Mouse (Mus musculus): ENCODE measurements around the gene Mxi1.
"Not testable (repeated sequence)": the region's sequence is repeated elsewhere in the genome, so short reads cannot be mapped to it uniquely, and the experiment has no call there.

Mxi1 gene

DNA sequence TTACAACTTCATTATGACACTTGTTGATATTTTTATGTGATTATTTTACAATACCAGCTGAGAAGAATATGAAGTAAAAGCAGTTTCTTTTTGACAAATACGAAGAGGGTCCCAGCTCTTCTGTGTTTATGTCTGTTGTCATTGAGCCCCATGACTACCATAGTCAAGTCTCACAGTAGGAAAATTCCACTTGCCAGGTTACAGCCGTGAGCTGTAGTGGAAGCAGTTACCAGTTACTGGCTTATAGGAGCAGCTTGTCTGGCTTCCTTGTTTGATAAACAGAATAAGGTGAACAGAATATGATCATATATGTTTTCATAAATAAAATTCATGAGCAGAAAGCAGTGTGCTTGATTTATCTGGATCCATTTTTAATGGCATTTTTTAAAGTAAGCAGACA lies 54.2 kb downstream of the Mxi1 start:
- no peak for DNase-seq (ENCODE audit: inconsistent ontology term)

DNA sequence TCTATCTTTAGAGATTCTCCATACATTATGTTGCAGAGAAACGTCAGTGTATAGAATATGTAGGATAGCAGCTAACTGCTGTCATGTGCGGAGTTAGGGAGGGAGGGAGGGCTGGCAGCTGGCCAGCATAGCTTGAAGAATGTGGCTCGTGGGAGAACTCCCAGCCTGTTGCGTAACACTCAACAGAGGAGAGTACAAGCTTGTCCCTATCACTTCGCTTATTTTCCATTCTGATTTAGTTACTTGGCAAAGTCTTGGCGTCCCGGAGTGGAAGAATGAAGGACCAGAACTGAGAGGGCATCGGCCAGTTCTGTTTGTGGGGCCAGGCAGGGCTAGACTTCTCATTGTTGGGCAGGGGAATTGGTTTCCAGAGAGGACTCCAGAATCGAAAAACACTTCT lies 54.6 kb downstream of the Mxi1 start:
- peak; percentile 92 for DNase-seq (ENCODE audit: inconsistent ontology term)

DNA sequence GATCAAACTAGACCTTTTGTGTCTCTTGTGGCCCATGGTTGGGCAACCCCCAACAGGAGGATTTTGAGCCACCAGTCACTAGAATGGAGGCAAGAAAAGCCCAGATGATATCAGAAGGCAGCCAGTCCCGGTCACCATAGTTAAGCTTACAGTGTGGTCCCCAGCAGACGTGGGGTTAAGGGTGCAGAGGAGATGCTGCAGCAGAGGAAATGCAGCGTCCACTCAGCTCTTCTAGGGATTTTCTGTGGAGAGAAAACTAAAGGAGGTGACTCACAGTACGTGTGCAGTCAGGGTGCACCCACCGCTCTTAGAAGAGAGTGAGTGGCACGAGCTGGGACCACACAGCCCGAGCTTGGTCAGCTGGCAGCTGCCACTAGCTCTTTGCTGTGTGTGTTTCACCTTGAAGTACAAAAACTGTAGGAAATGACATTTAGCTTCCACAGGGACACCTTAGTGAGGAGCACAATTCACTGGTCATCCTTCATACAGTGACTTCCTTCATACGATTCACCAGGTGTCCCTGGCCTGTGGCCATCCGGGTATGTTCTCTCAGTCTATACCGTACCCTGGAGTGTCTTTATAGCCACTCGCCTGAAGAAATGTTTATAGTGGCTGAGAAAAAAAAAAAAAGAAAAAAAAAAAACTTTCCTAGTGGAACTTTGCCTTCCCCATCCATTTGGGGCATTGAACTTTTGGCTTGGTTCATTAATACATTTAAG lies 55.9 kb downstream of the Mxi1 start:
- DNase-seq (ENCODE audit: inconsistent ontology term): peak; percentile 30

DNA sequence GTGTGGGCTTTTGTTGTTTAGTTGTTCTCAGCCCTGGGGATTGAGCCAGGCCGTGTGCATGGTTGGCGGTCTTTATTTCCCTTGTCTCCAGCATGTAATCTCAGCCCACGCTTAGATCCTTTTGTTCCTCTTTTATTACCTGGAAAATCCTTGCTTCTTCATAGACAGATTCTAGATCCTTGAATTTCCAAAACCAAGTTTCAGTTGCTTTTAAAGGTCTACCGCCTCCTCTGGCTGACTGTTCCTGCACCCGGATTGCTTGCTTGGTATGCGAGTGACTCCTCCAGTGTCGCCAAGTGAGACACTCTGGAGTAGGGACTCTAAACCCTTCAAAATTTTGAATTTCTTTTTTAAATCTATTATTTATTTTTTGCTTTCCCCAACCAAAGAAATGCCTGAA lies 56.6 kb downstream of the Mxi1 start:
- DNase-seq (ENCODE audit: inconsistent ontology term): no peak

DNA sequence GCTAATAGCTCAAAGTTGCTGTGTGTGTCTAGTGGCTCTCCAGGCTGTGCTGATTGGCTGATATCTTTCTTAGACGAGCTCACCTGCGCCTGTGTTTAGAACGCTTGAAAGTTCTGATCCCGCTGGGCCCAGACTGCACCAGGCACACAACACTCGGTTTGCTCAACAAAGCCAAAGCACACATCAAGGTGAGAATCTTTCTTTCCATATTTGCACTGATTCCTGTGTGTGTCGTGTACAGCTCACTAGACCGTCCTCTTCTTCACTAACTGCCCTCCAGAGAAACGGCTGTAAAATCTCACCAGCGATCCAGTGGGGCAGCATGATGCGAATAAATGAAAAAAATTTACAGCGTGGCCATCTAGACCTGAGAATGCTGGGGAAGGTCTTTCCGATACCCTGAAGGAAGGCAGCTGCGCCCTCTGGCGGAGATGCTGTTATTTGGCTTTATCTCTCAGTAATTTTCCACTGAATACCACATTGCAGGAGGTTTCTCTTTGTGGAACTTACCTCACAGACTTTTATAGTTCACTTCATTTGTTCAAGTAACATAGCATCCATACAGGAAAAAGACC lies 59.2 kb downstream of the Mxi1 start:
- peak; percentile 57 for DNase-seq (ENCODE audit: inconsistent ontology term)

DNA sequence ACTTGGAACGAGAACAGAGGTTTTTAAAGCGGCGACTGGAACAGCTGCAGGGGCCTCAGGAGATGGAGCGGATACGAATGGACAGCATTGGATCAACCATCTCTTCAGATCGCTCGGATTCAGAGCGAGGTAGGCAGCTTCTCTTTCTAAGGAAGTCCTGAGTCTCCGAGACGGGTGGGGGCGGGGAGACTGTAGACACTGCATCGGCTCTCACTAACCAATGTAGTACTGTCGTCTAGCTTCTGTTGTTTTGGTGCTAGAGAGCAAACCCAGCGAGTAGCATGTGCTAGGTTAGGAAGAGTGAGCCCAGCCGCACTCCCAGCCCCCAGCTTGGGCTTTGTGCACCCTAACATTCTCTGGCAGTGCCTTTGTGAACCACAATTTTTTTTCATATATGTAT lies 59.9 kb downstream of the Mxi1 start:
- DNase-seq (ENCODE audit: inconsistent ontology term): no peak

DNA sequence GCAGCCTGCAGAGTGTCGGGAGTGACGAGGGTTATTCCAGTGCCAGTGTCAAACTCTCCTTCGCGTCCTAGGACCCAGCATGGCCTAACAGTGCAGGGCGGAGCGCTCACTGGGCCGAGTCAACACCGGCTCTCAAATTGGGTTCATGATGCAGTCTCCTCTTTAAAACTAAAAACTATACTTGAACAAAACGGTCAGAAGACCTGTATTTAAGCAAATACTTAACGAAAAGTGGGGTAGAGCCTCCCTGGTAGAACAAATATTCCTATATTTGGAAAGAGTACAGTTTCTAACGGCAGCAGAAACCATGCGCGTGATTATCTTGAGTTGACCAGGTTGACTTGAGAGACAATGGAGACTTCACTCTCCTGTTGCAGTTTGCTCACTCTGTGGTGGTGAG lies 61.3 kb downstream of the Mxi1 start, which contains the start of gene Gm10197:
Gene Gm10197, minus strand, starts transcription at position 101 of the 400 bp plus-strand sequence.
- no peak for DNase-seq (ENCODE audit: inconsistent ontology term)

DNA sequence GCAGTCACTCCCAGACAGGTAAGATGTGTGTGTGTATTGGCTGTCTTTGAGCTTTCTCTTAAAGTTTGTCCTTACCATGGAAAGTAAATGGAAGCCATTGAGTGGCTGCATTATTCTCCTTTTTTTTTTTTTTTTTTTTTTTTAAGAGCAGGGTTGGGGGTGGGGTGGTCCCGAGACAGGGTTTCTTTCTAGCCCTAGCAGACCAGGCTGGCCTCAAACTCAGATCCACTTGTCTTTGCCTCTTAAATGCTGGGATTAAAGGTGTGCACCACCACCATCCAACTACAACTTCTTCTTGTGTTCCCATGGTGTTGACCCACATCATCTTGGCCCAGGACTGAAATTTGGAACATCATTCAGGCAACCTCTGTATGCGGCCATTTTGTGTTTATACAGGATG lies 63.3 kb downstream of the Mxi1 start:
- DNase-seq (ENCODE audit: inconsistent ontology term): no peak

DNA sequence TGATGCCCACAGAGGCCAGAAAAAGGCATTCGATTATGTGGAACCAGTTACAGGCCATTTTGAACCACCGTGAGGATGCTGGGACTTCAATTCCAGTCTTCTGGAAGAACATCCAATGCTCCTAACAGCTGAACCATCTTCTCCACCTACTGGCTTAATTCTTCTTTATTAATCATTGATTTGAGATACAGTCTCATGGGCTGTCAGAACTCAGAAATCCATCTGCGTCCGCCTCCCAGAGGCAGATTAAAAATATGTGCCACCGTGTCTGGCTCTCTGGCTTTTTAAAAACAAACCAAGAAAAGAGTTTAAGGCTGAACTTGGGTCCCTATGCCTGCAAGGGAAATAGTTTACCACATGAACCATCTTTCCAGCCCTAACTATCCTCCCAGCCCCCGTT lies 65.0 kb downstream of the Mxi1 start:
- no peak for DNase-seq (ENCODE audit: inconsistent ontology term)

DNA sequence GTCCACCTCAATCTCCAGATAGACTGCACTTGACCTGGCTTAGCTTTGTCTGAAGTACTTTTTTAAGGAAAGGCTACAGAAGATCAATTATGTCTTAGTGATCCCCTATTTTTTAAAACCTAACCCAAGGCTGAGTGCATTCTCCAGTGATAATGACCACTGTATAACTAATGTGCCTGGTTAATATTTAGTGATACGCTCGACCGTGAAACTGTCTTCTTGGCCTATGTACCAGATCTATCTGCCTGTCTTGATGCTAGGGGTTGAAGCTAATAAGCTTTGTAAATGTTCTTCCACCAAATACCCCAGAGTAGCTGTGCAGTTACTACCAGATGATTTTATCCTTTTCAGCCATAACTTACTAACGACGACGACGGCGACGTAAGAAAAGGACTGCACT lies 65.5 kb downstream of the Mxi1 start:
- DNase-seq (ENCODE audit: inconsistent ontology term): no peak

DNA sequence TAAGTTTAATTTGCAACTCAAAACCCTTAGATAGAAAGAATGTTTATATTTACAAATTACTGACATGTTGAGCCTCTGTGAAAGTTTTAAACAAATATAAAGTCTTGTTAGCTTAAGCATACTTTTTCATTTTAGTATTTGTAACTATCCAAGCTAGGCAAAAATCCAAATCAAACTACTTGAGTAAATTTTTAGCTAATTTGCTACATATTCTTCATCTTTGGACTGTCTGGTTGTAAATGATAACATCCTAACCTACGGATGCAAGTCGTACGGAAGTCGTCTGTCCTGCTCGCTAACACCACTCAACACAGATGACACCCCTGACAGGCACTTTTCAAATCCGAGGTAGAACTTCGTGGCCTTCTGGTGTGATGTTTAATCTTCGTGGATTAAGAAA lies 67.3 kb downstream of the Mxi1 start:
- DNase-seq (ENCODE audit: inconsistent ontology term): no peak

DNA sequence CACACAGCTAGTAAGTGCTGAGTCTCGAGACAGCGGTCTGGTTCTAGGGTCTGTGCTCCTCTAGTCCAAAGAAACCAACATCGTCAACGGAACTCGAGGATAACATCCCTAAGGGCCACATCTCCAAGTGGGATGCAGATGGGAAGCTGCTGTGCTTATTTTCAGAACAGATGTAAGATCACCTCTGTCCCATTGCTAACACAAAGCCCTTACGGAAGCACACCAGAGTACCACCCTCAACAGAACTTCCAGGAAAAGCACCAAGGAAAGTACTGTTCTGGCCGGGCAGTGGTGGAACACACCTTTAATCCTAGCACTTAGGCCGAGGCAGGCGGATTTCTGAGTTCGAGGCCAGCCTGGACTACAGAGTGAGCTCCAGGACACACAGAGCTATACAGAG lies 68.1 kb downstream of the Mxi1 start:
- no peak for DNase-seq (ENCODE audit: inconsistent ontology term)

DNA sequence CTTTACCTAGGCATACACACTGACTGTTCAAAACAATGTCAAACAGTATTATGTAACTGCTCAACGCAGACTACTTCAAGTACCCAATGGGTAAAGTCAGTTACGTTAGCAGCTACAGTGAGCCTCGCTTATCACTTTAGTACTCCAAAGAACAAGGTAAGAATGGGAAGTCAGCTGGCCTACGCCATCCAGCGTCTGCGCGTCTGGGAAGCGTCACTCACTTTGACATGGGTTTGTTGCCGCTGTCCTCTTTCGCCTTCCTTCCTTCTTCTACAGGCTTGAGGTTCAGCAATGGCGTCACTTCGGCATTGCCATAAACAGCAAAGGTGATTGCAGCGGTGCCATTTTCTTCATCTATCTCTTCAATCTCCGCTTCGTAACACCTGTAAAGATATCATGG lies 73.0 kb downstream of the Mxi1 start:
- DNase-seq (ENCODE audit: inconsistent ontology term): no peak

DNA sequence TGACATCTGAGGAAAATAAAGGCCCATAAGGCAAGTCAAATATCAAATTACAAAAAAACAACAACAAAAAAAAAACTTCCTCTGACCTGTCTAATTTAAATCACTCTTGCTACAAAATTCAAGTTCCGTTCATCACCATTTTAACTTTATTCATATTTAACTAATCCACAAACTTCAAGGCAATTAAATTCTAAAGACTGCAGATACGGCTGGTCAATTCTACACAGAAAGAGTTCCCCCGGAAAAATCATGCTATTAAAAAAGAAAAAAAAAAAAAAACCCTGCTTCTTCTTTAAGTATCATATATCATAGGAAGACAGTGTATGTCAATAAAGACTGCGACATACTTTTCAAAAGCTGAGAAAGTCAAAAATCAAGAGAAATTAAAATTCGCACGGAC lies 79.1 kb downstream of the Mxi1 start:
- DNase-seq (ENCODE audit: inconsistent ontology term): no peak

DNA sequence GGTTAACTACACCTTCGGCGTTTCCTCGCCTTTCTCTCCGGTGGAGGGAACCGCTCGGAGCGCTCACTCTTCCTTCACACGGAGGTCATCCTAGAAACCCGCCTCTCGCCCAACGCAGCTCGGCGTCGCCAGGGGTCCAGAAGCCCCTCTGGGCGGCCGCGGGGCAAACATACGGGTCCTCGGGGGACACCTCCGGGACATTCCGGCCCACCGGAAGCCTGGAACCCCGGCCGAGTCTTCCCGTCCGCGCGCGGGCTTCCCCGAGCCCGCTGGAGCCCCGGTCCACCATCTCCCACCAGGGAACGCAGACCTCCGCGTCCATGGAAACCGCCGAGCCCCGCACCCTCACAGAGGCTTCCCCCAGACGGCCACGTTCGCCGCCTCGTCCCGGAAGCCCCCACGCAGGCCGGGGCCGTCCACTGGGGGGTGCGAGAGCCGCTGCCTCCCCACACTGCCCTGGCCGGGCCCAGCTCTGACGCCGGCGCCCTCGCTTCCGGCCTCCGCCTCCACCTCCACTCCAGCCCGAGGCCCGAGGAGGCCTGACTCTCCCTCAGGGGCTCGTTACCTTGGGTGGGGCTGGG lies 79.6 kb downstream of the Mxi1 start:
- DNase-seq (ENCODE audit: inconsistent ontology term): no peak

DNA sequence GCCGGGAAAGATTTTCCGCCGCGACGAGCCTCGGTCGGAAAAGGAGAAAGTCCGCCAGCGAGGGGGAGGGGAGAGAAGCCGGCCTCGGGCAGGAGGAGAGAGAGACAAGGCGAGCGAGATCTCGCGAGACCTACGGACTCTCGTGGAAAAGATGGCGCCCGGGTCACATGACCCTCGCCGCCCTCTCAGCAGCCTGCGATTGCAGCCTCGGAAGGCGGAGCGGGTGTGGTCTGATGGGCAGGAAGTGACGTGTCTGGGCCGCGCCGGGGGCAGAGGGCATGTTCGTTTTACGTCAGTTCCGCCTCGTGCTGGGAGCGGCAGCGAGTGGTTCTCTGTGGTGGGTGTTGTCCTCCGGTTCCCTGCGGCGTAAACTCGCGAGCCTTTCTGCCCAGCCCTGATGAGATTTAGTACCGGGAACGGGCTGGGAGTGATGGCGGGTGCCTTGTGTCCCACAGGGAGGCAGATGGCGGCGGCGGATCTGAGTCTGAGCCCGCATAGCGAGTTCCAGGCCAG lies 80.2 kb downstream of the Mxi1 start, which contains the start of gene Smndc1:
Gene Smndc1, minus strand, starts transcription at position 84 of the 513 bp plus-strand sequence.
- DNase-seq (ENCODE audit: inconsistent ontology term): peak; percentile 100

DNA sequence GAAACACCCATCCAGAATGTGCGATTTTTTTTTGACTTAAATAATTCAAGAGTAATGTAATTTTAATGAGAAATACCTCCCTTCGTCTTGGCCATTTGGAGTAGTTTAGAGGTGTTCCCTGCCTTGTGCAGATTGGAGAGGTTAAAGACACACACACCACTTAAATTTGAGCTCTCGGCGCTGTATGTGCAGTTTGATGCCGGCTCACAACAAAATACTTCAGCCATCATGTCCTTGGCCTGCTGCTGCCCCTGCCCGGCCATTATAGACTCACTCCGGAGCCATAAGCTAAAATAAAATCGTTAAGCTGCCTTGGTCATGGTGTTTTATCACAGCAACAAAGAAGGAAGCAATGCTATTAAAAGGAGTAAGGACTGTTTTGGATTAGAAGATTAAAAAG lies 81.1 kb downstream of the Mxi1 start:
- DNase-seq (ENCODE audit: inconsistent ontology term): no peak

DNA sequence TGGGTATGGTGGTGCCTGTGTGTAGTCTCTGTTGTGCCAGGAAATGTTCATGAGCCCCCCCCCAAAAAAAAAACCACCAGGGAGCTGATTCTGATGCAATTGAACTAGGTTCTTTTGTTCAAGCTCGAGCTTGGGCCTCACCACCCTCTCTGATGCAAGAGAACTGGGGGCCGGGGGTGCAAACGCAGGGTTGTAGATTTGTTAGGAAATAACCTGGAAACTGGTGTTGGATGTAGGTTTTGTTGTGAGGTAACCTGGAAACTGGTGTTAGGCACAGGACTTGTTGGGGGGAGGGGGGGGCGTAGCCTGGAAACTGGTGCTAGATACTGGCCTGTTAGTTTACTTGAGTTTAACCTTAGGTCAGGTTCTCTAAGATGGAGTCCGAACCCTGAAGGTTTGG lies 81.5 kb downstream of the Mxi1 start:
- DNase-seq (ENCODE audit: inconsistent ontology term): no peak

DNA sequence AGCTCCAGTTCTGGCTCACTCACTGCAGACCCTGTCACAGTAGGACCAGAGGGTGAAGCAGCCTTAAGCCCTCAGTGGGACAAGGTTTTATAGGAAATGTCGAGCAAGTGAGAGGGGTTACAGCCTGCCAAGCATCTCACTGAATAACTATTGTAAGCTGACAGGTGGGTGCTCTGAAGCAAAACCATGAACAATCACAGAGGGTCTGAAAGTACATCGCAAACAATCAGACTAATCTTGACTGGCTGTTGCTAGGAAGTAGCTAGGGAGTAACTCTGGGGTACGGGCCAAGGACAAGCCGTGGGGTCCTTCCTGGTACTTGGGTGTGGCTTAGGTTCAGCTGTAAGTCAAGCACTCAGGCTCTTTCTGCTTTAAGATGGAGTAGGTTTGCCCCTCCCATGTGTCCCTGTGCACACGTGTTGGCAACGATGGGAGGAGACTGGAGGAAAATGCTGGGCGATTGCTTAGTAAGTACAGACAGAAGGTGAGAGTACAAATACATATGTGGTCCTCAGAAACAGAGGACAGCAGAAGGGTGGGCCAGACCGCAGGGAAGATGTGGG lies 82.5 kb downstream of the Mxi1 start:
- DNase-seq (ENCODE audit: inconsistent ontology term): no peak

DNA sequence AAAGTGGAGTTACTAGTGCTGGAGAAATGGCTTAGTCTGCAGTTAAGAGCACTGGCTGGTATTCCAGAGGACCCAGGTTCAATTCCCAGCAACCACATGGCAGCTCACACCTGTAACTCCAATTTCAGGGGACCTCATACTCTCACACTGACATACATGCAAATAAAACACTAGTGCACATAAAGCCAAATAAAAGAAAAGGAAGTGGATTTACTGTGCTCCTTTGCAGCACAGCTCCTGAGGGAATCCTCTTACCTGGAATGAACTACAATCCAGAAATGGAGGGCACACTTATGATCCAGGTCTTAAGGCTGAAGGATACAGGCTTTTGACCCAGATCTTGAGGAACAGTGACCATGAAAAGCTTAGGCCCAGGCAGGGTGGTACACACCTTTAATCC lies 83.3 kb downstream of the Mxi1 start:
- no peak for DNase-seq (ENCODE audit: inconsistent ontology term)

DNA sequence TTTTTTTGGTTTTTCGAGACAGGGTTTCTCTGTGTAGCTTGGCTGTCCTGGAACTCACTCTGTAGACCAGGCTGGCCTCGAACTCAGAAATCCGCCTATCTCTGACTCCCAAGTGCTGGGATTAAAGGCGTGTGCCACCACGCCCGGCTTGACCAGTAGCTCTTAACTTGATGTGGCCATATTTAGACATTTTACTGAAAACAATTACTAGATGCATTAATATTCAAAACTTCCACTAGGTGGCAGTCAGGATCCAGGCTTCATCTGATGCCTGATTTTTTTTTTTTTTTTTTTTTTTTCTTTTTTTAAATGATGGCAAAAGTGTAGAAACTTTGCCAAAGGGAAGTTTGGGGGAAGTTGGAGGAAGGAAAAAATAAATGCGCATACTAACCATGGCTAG lies 84.2 kb downstream of the Mxi1 start:
- peak; percentile 59 for DNase-seq (ENCODE audit: inconsistent ontology term)

DNA sequence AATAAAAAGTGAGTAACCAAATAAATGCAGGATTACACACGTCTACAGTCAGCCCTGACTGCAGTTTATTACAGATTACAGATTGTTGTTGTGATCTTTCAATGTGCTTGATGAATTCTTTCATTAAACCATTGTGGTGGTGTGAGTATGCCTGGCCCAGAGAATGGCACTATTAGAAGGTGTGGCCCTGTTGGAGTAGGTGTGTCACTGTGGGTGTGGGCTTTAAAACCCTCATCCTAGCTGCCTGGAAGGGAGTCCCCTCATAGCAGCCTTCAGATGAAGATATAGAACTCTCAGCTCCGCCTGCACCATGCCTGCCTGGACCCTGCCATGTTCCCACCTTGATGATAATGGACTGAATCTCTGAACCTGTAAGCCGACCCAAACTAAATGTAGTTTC lies 84.6 kb downstream of the Mxi1 start:
- not testable (repeated sequence) for DNase-seq (ENCODE audit: inconsistent ontology term)

DNA sequence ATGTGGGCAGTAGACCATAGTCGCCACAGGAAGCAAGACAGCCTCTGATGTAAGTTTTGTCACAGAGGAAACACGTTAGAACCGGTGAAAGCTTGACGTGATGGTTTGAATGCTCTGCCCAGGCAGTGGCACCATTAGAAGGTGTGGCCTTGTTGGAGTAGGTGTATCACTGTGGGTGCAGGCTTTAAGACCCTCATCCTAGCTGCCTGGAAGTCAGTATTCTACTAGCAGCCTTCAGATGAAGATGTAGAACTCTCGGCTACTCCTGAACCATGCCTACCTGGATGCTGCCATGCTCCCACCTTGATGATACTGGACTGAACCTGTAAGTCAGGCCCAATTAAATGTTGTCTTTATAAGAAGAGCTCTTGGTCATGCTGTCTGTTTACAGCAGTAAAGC lies 85.5 kb downstream of the Mxi1 start:
- DNase-seq (ENCODE audit: inconsistent ontology term): not testable (repeated sequence)
